Mouse (Mus musculus): ENCODE measurements around the gene Glyatl3.

Gene Glyatl3

GRCm38 (mm10) chr17:40914250-40914649, at the start of gene Glyatl3:
Gene Glyatl3, minus strand, starts transcription at chr17:40914350.
- DNase-seq (ENCODE audit: low spot score in 2 of 2) = no peak

- DNase-seq (ENCODE audit: low spot score in 2 of 2) = no peak
These were observed 34.4 kb upstream of the Glyatl3 start for GRCm38 (mm10) chr17:40948518-40948917.

GRCm38 (mm10) chr17:40934420-40935231, 20.5 kb upstream of the Glyatl3 start, which contains the start of the genes Mut and Cenpq:
Gene Mut, plus strand, starts transcription at chr17:40934685.
Gene Cenpq, minus strand, starts transcription at chr17:40935047.
- peak; percentile 91 to 96 for DNase-seq (ENCODE audit: low spot score in 2 of 2)

- peak in 1 of 2 experiments; percentile 7 for DNase-seq (ENCODE audit: low spot score in 2 of 2)
These were observed 19.8 kb upstream of the Glyatl3 start for GRCm38 (mm10) chr17:40933985-40934384.

GRCm38 (mm10) chr17:40915499-40915898, 1.3 kb upstream of the Glyatl3 start:
- DNase-seq (ENCODE audit: low spot score in 2 of 2) = no peak

- DNase-seq (ENCODE audit: low spot score in 2 of 2) = no peak
These were observed 9.4 kb downstream of the Glyatl3 start for GRCm38 (mm10) chr17:40904721-40905154.

- DNase-seq (ENCODE audit: low spot score in 2 of 2) = no peak
These were observed 10.0 kb downstream of the Glyatl3 start for GRCm38 (mm10) chr17:40904056-40904597.

- no peak for DNase-seq (ENCODE audit: low spot score in 2 of 2)
These were observed 10.8 kb downstream of the Glyatl3 start for GRCm38 (mm10) chr17:40903345-40903744.

- DNase-seq (ENCODE audit: low spot score in 2 of 2) = no peak
These were observed 14.3 kb downstream of the Glyatl3 start for GRCm38 (mm10) chr17:40899783-40900363.

GRCm38 (mm10) chr17:40896863-40897262, 17.3 kb downstream of the Glyatl3 start:
- no peak for DNase-seq (ENCODE audit: low spot score in 2 of 2)

- no peak for DNase-seq (ENCODE audit: low spot score in 2 of 2)
These were observed 26.2 kb downstream of the Glyatl3 start for GRCm38 (mm10) chr17:40887849-40888536.

GRCm38 (mm10) chr17:40885155-40885554, 29.0 kb downstream of the Glyatl3 start:
- DNase-seq (ENCODE audit: low spot score in 2 of 2) = no peak

GRCm38 (mm10) chr17:40882172-40882571, 32.0 kb downstream of the Glyatl3 start:
- DNase-seq (ENCODE audit: low spot score in 2 of 2) = no peak

- DNase-seq (ENCODE audit: low spot score in 2 of 2) = peak; percentile 11 to 14
These were observed 34.0 kb downstream of the Glyatl3 start, which contains the start of gene 9130008F23Rik for GRCm38 (mm10) chr17:40879924-40880691. Gene 9130008F23Rik, minus strand, starts transcription at chr17:40880559.

- DNase-seq (ENCODE audit: low spot score in 2 of 2) = no peak
These were observed 34.6 kb downstream of the Glyatl3 start for GRCm38 (mm10) chr17:40879528-40879923.

GRCm38 (mm10) chr17:40877741-40878140, 36.4 kb downstream of the Glyatl3 start:
- no peak for DNase-seq (ENCODE audit: low spot score in 2 of 2)

- no peak for DNase-seq (ENCODE audit: low spot score in 2 of 2)
These were observed 38.6 kb downstream of the Glyatl3 start for GRCm38 (mm10) chr17:40875568-40875967.

- no peak for DNase-seq (ENCODE audit: low spot score in 2 of 2)
These were observed 39.4 kb downstream of the Glyatl3 start for GRCm38 (mm10) chr17:40874701-40875100.

- no peak for DNase-seq (ENCODE audit: low spot score in 2 of 2)
These were observed 40.6 kb downstream of the Glyatl3 start for GRCm38 (mm10) chr17:40873582-40874011.

- no peak for DNase-seq (ENCODE audit: low spot score in 2 of 2)
These were observed 41.5 kb downstream of the Glyatl3 start for GRCm38 (mm10) chr17:40872626-40873025.

All from spleen, postnatal 14 days (tissue).